Mouse (Mus musculus): ENCODE results near the gene Adam15. TPM values are rescaled to one million over a fixed set of nuclear protein-coding genes. Genes with fewer than 3 reads are reported as not detected.

Gene Adam15
- polyA plus RNA-seq, 1 experiment from 2014 or later = 37.0 TPM

GRCm38 (mm10) chr3:89361675-89362074 is 11.9 kb upstream of the Adam15 start, which contains the start of gene Dcst2:
Dcst2 (plus strand) TSS chr3:89361975.
- H3K27ac ChIP-seq (replicated peaks) = no peak within 1 kb of the TSS
- H3K9ac ChIP-seq (replicated peaks) = no peak within 1 kb of the TSS
- no peak within 1 kb of the TSS for H3K4me2 ChIP-seq (replicated peaks)
- no peak within 1 kb of the TSS for H3K4me3 ChIP-seq
- ATAC-seq (ENCODE audit: low FRiP score, low read depth) = no peak
- H3K4me1 ChIP-seq = no peaks in the 10 kb centered on the region
- peaks cover 22% of the 10 kb centered on the region; the same call in 1 of the 2 replicates for H3K27me3 ChIP-seq
- no peaks in the 10 kb centered on the region for H3K36me3 ChIP-seq
- 86% methylated on average over 7 of the region's 7 CpGs for WGBS
- no peaks in the 10 kb centered on the region for H3K9me3 ChIP-seq

DNA sequence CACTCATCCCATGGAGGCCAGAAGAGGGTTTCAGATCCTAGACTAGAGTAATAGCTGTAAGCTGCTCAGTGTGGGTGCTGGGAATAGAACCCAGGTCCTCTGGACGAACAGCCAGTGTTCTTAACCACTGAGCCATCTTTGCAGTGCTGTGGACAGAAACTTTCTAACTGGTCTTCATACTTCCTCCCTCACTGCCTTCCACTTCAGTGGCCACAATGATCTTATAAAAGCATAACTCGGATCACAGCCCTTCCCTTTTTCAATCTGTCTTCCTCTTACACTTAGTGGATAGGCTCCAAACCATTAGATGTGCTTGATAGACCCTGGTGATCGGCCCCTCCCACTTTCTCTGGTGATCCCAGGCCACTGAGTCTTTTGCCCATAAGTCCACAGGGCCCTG is 10.4 kb upstream of the Adam15 start:
- Histone ChIP-seq H3K4me3 (no peak overlapping the region), H3K36me3 (no peaks in the 10 kb centered on the region), H3K27ac (replicated peaks) (no peak overlapping the region), H3K4me1 (no peaks in the 10 kb centered on the region), H3K9ac (replicated peaks) (no peak overlapping the region), H3K9me3 (no peaks in the 10 kb centered on the region), H3K27me3 (peaks cover 23% of the 10 kb centered on the region), H3K4me2 (replicated peaks) (no peak overlapping the region)
- ATAC-seq (ENCODE audit: low FRiP score, low read depth) = no peak
- WGBS = 81% methylated on average over 3 of the region's 3 CpGs

DNA sequence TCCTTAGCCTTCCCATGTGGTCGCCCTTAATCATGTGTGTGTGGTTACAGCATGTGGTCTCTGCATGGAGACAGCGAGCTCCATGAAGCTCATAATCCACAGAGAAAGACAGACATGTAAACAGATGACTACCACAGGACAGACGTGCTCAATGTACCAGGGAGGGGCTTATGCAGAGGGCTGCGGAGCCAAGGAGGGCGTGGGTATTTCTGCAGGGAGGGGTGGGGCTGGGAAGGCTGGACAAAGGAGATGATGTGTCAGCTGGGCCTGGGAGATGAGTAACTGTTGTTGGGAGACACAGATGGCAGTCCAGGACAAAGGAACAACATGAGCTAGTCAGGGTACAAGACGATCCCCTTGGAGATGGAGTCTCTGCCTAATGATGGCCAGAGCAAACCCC is 9.8 kb upstream of the Adam15 start:
- no peaks in the 10 kb centered on the region for H3K4me1 ChIP-seq
- no peaks in the 10 kb centered on the region for H3K9me3 ChIP-seq
- no peak overlapping the region for H3K4me2 ChIP-seq (replicated peaks)
- H3K9ac ChIP-seq (replicated peaks) = no peak overlapping the region
- ATAC-seq (ENCODE audit: low FRiP score, low read depth) = no peak
- no peak overlapping the region for H3K4me3 ChIP-seq
- WGBS = 74% methylated on average over 6 of the region's 6 CpGs
- no peak overlapping the region for H3K27ac ChIP-seq (replicated peaks)
- H3K36me3 ChIP-seq = no peaks in the 10 kb centered on the region
- H3K27me3 ChIP-seq = peaks cover 18% of the 10 kb centered on the region

DNA sequence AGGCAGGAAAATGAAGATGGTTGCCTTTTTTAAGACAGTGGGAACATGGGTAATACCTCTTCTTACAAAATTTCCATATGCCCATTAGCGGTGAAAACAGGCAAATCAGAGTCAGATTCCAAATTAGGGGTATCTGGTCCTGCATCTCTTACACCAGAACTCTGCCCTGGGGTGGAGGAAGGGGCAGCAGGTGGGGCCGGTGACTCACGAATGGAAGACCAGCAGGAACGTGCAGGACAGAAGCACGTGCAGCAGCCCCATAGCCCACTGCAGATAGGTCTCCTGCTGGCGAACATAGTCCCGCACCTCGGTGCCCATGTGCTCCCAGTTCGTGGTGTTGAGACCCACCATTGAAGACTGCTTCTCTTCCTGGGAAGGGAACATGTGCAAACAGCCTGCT is 6.2 kb upstream of the Adam15 start:
- ATAC-seq (ENCODE audit: low FRiP score, low read depth) = no peak

DNA sequence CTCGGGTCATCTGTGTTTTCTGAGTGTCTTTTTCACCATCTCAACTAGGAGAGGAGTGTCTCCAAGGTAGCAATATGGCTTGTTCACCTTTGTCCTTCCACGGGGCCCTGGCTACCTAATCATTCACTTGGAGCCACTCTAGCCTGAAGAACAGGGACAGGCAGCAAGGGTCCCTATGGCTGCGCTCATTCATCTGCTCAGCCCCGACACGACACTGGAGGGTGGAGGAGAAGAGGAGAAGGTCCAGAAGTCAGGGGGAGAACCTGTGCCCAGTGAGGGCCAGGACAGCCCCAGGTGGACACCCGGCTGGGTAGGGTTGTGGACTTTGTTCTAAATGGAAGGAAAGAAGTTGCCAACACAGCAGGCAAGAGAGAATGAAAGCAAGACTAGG is 5.7 kb upstream of the Adam15 start:
- Histone ChIP-seq H3K4me2 (replicated peaks) (no peak overlapping the region), H3K4me1 (peaks cover 2% of the 10 kb centered on the region; the same call in 1 of the 2 replicates), H3K27me3 (peaks cover 52% of the 10 kb centered on the region), H3K4me3 (no peak overlapping the region), H3K27ac (replicated peaks) (no peak overlapping the region), H3K9ac (replicated peaks) (no peak overlapping the region), H3K36me3 (no peaks in the 10 kb centered on the region), H3K9me3 (no peaks in the 10 kb centered on the region)
- no peak for ATAC-seq (ENCODE audit: low FRiP score, low read depth)
- WGBS = 86% methylated on average over 6 of the region's 6 CpGs

More for the DNA sequence above, 6.2 kb upstream of the Adam15 start:
- peaks cover 47% of the 10 kb centered on the region for H3K27me3 ChIP-seq
- H3K9ac ChIP-seq (replicated peaks) = no peak overlapping the region
- WGBS = 73% methylated on average over 9 of the region's 9 CpGs
- H3K9me3 ChIP-seq = no peaks in the 10 kb centered on the region
- no peak overlapping the region for H3K4me3 ChIP-seq
- no peak overlapping the region for H3K27ac ChIP-seq (replicated peaks)
- no peak overlapping the region for H3K4me2 ChIP-seq (replicated peaks)
- no peaks in the 10 kb centered on the region for H3K4me1 ChIP-seq
- no peaks in the 10 kb centered on the region for H3K36me3 ChIP-seq

DNA sequence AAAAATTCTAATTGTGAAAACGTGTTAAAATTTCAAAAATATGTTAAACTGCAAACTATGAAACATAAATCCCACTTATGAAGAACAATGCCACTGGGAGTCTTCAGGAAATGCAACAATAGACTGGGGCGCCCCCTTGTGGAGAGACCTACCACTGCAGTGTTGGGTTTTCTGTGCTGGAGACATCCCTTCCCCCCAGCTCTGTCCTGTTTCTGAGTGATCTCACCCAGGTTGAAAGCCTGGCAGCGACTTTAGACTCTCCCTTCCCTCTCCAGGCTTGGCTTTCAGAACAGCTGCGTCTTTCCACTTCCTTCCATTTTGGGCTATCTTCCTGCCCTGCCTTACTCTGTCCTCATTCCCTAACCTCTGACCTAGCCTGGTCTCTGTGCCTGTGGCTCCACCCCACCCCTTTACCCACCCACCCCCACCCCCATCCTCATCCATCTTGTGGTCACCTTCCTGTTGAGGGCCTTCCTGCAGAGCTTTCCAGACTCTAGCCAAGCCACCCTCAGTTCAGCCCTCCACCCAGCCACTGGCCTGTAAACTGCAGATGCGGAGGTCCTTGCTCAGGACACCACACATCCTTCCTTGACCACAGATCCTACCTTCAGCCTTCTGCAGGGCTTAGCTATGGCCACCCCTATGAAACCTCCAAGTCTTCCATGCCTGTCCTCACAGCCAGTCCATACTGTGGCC is 5.2 kb upstream of the Adam15 start:
- Histone ChIP-seq H3K27ac (replicated peaks) (no peak overlapping the region), H3K36me3 (no peaks in the 10 kb centered on the region), H3K9me3 (no peaks in the 10 kb centered on the region), H3K4me2 (replicated peaks) (no peak overlapping the region), H3K27me3 (peaks cover 56% of the 10 kb centered on the region), H3K4me1 (peaks cover 6% of the 10 kb centered on the region; the same call in 1 of the 2 replicates), H3K4me3 (no peak overlapping the region), H3K9ac (replicated peaks) (no peak overlapping the region)
- WGBS = 21% methylated on average over 5 of the region's 5 CpGs
- 0 out of 2 replicates have a peak, but pooled peaks have one; percentile 13 for ATAC-seq (ENCODE audit: low FRiP score, low read depth)

DNA sequence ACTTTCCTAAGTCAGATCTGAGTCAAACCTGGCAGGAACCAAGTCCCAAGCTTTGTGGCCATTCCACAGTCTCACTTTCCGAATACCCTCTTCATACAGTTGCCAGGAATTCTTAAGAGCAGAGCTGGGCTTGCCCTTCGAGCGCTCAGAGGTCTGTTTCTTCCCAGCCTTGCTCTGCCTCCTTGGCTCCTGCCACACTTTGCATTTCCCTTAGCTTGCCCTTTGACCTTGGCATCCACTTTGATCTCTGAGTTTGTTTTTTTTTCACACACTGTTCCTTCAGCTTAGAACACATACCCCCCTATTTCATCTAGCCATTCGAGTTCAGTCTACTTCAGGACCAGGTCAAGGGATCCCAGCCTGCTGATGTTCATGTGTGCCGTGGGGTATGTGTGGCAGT is 1.5 kb upstream of the Adam15 start:
- Histone ChIP-seq H3K4me1 (peaks cover 20% of the 10 kb centered on the region), H3K9ac (replicated peaks) (no peak overlapping the region), H3K36me3 (no peaks in the 10 kb centered on the region), H3K27me3 (peaks cover 69% of the 10 kb centered on the region), H3K4me3 (no peak overlapping the region), H3K27ac (replicated peaks) (no peak overlapping the region), H3K4me2 (replicated peaks) (no peak overlapping the region), H3K9me3 (no peaks in the 10 kb centered on the region)
- 55% methylated on average over 5 of the region's 5 CpGs for WGBS
- no peak for ATAC-seq (ENCODE audit: low FRiP score, low read depth)

DNA sequence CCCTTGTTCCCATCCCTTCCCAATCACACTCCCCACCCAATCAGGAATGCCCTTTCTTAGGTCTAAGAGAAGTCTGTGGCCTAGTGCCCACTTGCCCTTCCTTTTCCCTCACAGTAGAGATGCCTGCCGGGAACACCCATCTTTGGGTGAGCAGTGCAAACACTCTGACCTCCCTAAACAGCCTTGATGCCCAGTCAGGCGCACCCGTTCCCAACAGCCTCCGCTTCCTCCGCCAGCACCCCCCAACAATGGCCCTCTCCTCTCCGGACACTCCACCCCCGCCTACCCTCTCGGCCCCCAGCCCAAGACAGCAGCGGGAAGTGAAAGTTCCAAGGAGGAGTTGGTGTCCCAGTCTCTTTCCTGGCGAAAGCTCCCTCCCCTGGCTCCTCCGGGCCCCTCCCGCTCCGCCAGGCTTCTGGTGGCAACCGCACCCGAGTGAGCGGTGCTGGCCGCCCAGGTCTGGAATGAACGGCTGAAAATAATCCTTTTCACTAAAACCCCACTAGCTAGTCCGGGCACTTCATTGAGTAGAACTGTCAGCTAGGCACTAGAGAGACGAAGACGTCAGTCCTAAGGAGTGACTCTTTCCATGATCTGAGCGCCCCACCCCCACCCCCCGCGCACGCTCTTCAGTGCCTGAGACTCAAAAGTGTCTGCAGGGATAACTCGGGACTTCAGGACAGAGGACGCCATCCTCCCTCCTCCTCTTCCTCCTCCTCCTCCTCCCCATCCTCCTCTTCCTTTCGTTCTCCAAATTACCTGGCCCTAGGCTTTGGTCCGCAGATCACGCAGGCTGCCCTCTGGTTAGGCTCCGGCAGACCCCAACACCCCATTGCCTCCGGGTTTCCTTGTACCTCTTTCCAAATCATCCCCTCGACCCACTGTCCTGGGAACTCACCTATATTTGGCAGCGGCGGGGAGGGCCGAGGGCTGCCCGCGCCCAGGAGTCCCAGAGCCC is 606 bp downstream of the Adam15 start:
- peak overlapping the region; percentile 93 for H3K4me2 ChIP-seq (replicated peaks)
- peaks cover 20% of the 10 kb centered on the region for H3K4me1 ChIP-seq
- H3K27ac ChIP-seq (replicated peaks) = 0 out of 2 replicates have a peak overlapping the region, but pooled peaks have one; percentile 44
- H3K9ac ChIP-seq (replicated peaks) = peak overlapping the region; percentile 62
- no peaks in the 10 kb centered on the region for H3K9me3 ChIP-seq
- H3K36me3 ChIP-seq = no peaks in the 10 kb centered on the region
- ATAC-seq (ENCODE audit: low FRiP score, low read depth) = peak; percentile 28
- peaks cover 63% of the 10 kb centered on the region for H3K27me3 ChIP-seq
- peak overlapping the region; percentile 60 for H3K4me3 ChIP-seq
- under 1% methylated on average over 38 of the region's 38 CpGs for WGBS

DNA sequence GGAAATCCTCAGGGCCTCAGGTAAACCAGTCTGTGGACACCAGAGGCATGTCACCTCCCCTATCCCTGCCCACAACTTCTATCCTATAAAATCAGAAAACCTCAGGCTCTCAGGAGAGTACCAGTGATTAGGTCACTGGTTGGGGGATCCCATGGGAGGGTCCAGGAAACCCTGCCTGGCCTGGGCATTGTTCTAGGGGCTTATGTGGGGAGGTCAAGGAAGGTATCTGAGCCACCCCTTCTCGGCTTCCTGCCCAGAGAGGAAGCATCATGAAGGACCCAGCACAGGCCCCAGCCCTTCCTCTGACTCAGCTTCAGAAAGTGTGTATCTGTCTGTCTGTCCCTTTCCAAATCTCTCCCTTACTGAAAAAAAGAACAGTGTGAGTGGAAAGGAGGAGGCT is 1.9 kb downstream of the Adam15 start:
- Histone ChIP-seq H3K27ac (replicated peaks) (no peak overlapping the region), H3K4me2 (replicated peaks) (no peak overlapping the region), H3K4me1 (peaks cover 20% of the 10 kb centered on the region), H3K27me3 (peaks cover 52% of the 10 kb centered on the region), H3K9me3 (no peaks in the 10 kb centered on the region), H3K36me3 (0 out of 2 replicates have a peak, but pooled peaks cover 8% of the 10 kb centered on the region), H3K9ac (replicated peaks) (no peak overlapping the region), H3K4me3 (no peak overlapping the region)
- no peak for ATAC-seq (ENCODE audit: low FRiP score, low read depth)
- WGBS = 20% methylated on average over 1 of the region's 1 CpGs

DNA sequence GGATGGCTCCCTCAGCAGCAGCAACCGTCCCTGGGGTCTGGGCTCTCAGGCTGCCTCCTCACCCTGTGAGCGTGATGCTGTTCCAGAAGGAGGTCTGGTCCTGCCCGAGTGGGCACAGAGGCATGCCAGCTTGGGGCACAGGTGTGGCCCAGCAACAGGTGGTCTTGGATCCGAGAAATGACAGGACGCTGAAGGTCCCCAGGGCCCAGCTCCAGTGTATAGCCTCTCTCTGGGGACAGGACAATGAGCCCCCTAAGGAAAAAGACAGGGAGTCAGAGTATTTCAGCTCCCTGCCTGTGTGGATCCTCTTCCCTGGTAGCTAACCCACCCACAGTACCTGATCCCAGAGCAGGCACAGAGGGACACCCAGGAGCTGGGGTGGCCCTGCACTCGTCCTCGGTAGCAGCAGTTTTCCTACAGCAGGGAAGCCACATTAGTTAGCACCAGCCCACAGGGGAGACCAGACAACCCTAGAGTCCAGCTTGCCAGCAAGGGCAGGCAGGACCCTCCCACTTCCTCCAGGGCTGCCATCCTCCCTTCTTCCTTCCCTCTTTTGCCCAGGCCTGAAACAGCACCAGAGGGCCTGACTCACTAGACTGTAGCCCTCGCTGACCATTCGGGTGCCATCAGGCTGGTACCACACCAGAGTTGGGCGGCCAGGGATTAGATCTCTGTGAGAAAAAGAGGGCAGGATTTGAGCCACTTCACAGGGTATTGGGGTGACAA is 2.8 kb downstream of the Adam15 start:
- no peak for ATAC-seq (ENCODE audit: low FRiP score, low read depth)
- 86% methylated on average over 10 of the region's 10 CpGs for WGBS
- peaks cover 43% of the 10 kb centered on the region for H3K27me3 ChIP-seq
- peaks cover 20% of the 10 kb centered on the region for H3K4me1 ChIP-seq
- no peak overlapping the region for H3K4me2 ChIP-seq (replicated peaks)
- H3K9ac ChIP-seq (replicated peaks) = no peak overlapping the region
- no peaks in the 10 kb centered on the region for H3K9me3 ChIP-seq
- 0 out of 2 replicates have a peak, but pooled peaks cover 8% of the 10 kb centered on the region for H3K36me3 ChIP-seq
- H3K27ac ChIP-seq (replicated peaks) = no peak overlapping the region
- H3K4me3 ChIP-seq = no peak overlapping the region

DNA sequence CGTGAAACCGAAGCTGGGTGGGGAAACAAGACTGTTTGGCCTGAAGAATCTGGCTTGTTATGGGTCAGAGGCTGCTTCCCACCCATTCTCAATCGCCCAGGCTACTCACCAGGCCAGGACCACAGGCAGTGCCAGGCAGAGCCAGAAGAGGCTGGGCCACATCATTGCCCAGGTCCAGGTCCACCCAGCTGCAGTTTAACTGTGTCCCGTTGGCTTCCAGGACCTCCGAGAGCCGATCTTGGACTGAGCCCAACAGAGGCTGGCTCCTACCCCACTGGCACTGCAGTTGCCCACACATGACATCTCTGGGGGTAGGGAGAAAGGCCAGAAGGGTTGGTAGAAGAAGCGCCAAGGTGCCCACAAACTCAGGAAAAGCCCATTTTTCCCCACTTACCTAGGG is 6.5 kb downstream of the Adam15 start:
- Histone ChIP-seq H3K4me2 (replicated peaks) (no peak overlapping the region), H3K27me3 (peaks cover 23% of the 10 kb centered on the region), H3K4me1 (peaks cover 24% of the 10 kb centered on the region), H3K9me3 (no peaks in the 10 kb centered on the region), H3K4me3 (no peak overlapping the region), H3K9ac (replicated peaks) (no peak overlapping the region), H3K36me3 (0 out of 2 replicates have a peak, but pooled peaks cover 8% of the 10 kb centered on the region), H3K27ac (replicated peaks) (no peak overlapping the region)
- WGBS = 88% methylated on average over 7 of the region's 7 CpGs
- ATAC-seq (ENCODE audit: low FRiP score, low read depth) = no peak

Data from midbrain, embryonic 12.5 days (tissue).